Mouse (Mus musculus) MN1 (cell line): ENCODE data around the gene Esrra.
A peak's percentile ranks its signal among the peaks of the same experiment; 100 is the strongest.

ENCODE experiments used
- DNase-seq: peaks from one replicate; pipeline ENCODE4 v3.0.0-alpha.2; 2016; ENCODE audit warnings: low spot score

Esrra gene

DNA sequence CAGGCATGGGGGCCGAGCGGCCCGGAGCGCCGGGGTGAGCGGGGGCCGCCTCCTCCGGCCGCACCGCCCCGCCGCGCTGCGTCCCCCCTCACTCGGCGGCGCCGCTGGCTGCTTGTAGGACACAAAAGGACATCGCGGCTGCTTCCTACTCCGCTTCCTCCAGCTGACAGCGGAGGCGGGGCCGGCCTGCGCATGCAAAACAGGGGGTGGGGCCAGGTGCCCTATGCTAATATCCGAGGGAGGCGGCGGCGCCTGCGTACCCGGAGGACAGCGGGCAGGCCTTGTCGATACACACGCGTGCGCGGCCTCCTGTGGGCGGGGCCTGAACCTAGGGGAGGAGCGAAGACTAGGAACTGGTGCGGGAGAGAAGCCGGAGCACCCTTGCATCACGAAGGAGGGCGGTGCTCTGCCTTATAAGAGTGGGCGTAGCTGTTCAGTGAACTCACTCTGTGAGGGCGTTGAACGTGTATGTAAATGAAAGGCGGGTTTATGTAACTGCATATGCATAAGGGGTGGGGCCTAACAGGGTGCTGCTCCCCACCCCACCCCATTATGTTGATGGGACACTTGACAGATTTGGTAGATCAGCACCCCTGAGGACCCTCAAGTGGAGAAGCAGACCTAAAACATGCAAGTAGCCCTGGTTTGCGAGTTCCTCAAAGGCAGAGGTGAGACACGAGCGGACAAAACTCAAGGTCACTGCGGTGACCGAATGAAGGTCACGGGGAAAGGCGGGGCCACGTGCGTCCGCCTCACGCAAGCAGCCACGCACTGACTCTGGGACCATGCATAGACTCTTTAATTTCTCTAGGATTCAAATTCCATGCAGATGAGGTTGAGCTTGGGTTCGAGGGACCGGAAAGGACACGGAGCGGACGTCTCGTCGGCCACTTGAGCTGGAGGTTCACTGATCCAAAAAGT is at the start of gene Esrra:
Gene Esrra, minus strand, starts transcription at position 167 of the 921 bp plus-strand sequence.
- DNase-seq = peak; percentile 98

DNA sequence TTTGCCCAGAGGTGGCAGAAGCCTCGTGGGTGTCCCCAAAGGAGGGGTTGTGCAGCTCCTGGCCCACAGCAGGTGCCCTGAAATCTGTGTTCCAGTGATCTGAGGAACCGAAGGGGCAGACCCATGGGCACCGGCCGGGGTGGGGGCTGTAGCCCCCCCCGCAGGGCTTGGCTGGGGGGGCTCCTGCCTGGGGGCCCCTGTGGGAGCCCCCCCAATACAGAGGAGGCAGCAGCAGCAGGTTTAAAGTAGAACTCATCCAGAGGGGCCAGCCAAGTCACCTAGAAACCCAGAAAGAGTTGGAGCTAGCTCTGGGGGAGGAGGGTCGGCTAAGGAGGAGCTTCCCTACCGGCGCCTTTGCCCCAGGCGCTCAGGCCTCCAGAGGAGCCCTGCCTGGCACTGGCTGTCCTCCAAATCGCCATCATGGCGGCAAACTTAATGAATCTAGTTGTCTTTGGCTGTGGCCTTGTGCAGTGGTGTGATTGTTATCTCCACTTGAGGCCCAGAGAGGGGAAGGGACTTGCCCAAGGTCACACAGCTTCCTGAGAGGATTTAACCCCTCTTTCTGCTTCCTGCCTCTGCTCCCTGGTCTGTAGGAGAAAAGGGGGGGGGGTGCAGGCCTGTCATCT is 49.0 kb upstream of the Esrra start:
- peak; percentile 64 for DNase-seq

DNA sequence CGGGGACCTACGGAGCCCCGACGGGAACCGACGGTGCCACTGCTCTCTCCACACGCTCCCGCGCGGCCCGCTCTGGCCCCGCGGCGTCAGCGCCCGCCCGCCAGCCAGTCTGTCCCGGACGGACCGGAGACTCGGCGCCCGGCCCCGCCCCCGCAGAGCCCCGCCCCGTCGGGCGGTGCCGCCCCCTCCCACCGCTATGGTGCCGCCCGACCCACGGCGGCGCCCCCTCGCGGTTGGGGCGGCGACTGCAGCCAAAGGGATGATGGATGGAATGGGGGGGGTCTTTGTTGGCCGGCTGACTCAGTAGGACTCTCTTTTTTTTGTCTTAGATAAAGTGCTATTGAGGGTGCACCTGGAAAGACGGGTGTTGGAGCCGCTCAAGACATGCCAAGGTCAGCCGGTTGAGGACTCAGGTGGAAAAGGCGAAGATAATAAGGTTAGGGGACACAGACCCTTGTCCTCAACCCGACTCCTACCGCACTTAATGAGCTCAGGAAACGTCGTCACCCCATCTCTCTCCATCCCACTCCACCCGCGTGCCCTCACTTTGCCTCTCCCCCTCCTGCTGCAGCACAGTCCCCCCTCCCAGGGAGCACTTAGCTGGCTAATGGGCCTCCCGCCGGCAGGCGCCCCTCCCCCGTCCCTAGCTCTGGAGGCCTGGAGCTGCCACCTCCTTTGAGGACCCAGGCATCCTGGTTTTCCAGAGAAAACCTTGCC is 48.2 kb upstream of the Esrra start:
- DNase-seq = peak; percentile 76

DNA sequence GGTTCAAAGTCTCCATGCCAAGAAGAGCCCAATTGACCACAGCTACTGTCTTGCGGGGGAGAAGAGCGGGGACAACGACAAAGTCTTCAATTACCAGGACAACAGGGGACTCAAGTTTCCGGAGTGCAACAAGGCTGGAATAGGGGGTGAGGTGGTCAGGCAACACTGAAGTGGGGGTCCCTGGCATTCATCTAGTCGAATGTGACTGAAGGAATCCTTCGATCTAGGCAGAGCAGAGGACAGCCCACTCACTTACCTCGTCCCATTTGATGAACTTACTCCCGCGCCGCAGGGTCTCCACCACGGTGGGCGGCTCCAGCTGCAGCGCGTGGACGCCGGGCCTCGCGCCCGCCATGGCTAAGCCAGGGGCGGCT is 47.7 kb upstream of the Esrra start:
- DNase-seq = no peak

DNA sequence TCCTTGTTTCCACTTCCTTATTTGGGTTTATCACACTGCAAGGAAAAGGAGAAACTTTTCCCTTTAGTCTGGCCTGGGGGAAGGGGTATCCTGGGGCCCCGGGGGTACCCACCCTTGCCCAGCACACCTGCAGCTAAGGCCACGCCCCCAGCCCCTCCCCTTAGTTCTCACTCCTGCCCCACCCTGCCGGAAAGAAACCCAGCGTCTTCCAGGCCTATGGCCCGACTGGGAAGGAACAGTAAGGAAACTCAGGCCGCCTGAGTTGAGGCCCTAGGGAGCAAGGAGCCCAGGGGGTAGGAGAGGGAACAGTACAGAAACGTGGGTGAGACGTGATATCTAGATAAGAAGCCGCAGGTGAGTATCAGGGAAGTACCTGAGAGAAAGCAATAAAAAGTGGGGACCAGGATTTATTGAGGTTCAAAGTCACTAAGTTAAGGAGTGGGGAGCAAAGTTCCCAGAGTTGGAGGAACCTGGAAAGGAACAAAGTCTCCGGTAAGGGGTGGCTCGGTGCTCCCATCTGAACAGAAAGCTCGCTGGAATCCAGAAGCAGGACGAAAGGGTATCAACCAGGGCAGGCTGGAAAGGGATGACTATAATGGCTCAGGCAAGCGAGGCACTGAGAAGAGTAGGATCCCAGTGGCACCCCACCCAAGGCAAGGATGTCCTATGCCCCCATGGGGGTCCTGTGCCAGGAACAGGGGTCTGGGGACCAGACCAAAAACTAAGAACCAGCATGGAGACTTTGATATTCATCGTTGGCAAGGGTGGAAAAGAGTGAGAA is 47.1 kb upstream of the Esrra start:
- no peak for DNase-seq

DNA sequence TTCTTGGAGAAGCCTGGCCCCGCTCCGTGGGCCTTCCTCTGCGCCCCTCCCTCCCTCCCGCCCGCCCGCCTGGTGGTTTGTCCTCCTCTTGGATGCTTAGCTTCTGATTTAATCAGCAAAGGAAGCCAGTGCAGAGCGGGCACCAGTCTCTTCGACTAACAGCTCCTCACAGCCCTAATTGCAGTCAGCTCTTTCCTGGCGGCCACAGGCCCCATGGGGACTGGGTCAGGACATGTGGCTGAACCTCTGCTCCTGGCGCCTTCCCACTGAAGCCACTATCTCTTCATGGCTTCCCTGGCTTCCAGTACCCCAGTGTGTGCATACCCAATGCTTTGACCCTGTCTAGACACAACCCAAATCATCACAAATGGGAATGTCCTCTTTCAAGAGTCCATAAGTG is 34.8 kb upstream of the Esrra start:
- DNase-seq = peak; percentile 75

DNA sequence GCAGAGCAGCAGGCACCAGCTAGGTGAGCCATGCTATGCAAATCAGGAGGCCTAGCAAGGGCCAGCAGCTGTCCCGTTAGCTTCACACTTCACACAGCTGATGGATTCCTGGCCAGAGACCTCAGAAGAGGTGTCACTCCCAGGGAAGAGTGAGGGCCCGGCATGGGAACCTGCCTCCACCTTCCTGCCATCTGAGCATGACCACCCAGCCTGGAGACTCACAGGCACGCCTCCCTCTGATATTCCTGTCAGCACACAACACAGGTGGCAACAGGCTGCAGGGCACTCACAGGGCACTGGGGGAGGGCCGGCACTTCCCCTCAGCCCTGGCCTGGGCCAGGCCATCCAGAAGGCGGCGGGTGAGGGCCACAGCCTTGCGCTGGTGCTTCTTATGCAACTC is 33.8 kb upstream of the Esrra start:
- DNase-seq = no peak

DNA sequence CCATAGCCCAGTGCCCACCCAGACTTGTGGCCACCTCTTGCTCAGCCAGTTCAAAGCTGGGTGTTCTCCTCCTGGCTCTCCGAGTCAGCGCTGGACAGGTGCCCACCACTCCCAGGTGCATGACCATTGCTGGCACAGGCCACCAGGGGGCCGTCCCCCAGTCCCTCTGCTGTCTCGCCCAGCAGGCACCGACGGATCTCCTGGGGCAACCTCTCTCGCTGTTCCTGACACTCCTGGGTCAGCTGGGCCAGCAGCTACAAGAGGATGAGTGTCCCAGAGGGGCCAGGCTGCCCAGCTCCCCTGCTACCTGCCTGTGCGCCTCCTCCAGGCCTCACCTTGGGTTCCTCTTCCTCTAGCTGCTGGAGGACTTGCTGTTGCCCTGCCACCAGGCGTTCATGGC is 32.4 kb upstream of the Esrra start:
- DNase-seq = peak; percentile 47

DNA sequence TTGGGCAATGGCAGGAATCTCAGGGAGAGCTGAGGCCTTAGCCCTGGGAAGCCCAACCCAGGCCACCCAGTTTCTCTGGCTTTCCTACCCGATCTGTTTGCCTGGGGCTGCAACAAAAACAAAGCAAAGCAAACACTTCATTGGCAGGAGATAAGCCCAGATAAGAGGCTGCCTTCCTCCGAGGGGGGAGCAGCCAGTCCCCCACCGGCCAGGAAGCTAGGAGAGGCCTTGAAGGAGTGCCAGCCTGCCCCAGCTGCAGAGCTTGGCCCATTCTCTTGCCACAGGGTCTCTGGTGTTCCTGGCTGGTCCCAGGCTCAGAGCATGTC is 31.1 kb upstream of the Esrra start:
- DNase-seq = no peak

DNA sequence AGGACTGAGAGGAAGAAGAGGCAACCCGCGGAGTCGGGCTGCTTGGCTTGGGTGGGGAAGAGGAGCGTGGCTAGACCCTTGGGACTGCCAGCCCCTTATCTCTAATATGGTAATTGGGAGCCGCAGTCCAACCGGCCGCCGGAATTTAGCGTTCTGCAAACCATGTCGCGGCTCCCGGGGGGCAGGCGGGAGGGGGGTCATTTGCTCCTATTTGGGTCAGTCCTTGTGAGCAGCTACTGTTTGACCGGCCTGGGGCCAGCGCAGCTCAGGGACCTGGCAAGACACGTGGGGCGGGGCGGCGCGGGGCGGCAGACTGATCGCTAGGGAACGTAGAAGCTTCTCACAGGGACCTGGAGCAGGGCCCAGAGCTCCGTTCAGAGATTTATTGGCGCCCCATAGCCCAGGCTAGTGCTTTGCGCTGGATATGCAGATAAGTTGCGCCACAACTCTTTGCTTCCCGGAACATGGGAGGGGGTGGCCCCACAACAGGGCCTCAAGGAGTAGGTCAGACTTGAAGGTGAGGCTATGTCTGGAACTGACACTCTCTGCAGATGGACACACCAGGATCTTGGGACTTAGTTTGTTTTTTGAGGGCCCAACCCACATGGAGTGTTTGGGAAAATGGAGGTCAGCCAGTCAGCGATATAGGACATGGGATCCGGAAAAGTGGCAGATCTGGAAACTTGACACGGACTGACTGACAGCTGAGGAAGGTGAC is 30.5 kb upstream of the Esrra start:
- peak; percentile 74 for DNase-seq

DNA sequence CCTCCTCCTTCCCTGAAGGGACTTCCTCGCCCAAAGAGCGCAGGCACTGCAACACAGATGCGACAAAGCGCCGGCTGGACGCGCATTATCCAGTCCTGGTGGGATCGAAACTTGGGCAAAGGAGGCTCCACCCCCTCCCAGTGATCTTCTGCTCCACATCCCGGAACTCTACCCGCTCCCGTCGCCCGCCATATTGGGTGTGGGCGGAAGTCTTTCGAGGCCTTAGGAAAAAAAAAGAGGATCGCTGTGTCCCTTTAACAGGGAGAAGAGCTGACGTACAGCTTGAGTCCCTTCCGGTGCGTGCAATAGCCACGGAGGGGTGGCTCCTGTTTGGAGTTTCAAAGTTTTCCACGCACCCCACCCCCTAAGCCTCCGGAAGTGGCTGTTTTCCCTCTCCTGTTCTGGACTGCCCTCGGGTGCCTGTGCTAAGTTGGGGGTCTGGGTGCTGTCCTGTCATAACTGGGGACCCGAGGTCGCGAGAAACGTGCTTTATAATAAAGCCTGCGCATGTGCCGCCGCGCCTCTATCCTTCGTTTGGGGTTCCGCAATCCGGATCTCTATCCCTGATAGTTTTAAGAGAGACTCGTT is 29.9 kb upstream of the Esrra start:
- peak; percentile 92 for DNase-seq

DNA sequence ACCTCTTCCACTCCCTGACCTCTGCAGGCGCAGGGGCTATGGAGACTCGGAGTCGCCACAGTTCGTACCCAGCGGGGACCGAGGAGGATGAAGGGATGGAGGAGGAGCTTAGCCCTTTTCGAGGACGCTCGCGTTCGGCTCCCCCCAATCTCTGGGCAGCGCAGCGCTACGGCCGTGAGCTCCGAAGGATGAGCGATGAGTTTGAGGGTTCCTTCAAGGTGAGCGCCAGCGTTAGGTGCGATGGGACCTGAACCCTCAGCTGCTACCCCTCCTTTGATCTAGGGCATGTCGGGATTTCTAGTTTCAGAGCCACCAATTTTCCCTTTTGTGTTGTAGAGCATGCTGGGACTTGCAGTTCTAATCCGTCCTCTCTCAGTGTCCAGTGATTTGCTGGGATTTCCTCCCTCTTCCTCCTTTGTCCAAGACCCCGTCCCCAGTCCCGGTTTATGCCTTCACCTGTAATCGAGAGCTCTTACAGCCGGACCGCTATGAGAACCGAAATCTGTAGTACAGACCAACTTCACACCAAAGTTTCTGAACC is 29.1 kb upstream of the Esrra start:
- peak; percentile 25 for DNase-seq

DNA sequence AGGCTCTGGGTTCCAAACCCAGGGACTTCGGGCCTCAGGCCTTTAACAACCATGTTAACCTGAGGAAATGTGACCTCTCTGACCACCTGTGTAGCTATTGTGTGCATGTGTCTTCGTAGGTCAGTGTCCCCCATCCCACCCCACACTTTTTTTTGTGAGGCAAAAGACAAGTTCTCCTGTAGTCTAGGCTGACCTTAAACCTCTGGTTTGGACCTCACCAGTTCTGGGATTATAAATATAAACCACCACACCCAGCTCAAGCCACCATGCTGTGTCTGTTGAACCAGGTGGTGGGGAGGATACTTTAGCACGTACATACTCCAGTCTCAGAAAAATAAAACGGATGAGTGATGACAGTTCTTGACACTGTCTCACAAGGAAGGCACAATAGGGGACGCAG is 28.3 kb upstream of the Esrra start:
- no peak for DNase-seq

DNA sequence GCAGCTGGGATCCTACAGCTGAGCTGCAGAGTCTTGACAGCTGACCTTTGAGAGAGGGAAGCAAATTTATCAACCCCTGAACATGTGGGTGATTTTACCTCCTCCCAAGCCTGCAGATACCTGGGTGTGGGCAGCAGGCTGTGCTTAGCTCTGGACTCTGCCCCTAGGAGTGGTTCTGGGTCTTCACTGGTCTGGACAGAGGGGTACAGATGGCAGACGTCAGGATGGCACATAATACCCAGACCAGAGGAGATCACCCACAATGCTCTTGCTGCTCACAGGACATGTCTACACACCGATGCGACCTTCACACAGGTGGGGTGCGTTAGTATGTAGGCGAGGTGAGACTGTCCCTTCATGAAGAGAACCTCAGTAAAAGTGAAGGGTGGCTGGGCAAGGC is 27.9 kb upstream of the Esrra start:
- DNase-seq = no peak

DNA sequence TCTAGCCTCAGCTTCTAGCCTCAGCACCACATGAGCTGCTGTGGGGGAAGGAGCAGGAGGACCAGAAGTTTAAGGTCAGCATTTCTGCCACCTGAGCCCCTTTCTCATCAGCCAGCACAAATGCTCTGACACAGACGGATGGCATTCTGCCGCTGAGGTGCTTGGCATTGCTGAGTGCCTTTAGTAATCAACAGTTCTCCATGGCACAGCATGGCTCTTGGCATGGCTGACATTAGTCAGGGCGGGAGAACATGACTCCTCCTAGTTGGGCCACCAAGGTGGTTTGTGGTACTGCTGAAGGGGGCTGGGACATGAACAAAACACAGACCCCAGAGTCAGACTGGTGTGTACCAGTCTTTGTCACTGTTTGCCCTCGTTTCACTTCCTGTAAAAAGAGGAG is 26.6 kb upstream of the Esrra start:
- no peak for DNase-seq

DNA sequence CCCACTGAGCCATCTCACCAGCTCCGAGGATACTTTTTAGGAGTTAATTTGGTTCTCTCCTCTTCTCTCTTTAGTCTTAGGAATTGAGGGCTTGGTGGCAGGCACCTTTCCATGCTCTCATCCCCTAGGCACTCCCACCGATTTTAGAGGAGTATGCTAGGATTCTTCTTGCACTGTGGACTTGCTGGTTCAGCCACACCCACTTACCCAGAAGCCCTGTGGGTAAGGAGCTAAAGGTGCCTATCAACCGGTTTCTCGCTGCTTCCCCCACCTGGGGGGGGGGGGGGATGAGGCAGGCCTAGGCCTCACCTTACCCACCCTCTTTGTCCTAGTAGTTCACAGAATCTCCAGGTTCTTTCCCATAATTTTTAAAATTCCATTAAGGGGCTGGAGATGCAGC is 26.1 kb upstream of the Esrra start:
- no peak for DNase-seq

DNA sequence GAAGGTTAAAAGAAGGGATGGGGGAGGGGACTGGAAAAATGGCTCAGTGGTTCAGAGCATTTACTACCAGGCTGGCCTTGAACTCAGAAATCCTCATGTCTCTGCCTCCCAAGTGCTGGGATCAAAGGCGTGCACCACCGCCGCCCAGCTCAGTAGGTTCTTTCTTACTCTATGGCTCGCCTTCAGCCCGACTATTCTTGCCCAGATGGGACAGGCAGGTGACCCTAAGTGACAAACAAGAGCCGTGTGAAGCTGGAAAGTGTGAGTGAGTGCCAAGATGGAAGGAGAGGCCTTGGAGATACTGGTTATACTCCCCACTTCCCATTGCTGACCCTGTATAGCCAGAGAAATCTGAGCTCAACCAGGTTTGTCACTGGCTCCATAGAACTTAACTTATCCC is 22.1 kb upstream of the Esrra start:
- DNase-seq = no peak

DNA sequence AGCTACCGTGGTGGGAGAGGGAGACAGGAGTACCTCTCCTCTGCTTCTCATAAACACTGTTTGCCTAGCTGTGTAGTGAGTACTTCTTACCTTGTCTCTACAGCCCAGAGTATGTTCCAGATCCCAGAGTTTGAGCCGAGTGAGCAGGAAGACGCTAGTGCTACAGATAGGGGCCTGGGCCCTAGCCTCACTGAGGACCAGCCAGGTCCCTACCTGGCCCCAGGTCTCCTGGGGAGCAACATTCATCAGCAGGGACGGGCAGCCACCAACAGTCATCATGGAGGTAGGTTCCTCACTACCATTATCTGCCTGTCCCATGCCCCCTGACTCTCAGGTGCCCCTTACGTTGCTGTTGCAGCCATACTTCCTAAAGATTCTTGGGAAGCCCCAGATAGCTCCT is 21.2 kb upstream of the Esrra start:
- DNase-seq = no peak

DNA sequence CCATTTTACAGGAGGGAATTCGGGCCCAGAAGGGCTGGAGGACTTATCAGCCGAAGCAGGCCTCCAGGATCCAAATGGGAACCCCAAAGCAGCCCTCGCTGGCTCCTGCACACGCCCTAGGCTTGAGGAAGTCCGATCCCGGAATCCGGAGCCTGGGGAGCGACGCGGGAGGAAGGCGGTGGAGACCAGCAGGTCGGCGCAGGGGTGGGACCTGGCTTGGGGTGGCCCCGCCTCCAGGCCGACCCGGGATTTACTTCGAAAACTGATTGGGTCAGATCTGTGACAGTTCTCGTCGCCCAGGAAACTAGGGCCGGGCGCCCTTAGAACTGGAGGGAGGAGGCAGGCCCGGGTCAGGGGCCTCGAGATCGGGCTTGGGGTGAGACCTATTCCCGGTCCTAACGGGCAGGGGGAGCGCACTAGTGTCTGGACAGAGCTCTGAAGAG is 20.7 kb upstream of the Esrra start, which contains the start of gene Gpr137:
Gene Gpr137, minus strand, starts transcription at position 232 of the 443 bp plus-strand sequence.
- peak; percentile 89 for DNase-seq

DNA sequence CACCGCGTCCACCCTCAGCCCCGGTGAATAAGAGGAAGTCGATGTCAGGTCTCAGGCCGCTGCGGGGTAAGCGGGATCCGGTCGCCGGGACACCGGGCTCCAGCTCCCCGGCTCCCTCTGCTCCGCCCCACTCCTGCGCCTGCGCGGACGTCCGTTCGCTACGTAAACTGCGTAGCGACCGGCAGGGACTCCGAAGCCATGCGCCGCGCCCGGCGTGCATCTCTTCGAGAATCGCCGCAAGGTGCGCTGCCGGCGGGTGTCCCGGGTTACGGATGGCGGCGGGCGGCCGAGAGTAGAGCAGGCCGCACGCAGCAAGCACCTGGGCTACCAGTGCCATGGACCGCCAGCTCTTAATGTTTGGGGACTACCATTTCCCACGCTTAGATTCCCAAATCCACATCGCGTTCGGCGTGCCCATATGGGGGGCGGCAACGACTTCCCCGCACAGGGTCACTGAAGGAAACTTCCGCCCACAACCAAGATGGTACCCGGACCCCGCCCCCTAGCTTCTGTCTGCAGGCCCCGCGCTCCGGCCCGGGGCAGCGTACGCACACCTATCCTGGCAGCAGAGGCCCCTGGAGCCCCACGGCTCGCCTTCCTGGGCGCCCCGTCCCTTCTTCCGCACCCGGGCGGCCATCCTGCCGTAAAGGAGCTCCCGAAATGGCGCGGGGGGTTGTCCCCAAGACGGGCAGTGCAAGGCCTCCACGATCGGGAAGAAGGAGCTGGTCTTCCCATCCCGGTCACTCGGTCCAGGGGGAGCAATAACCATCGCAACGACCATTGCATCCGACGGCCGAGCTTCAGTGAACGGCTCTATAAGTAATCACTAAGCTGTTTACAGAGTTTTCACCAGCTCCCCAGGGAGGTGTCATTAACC is 20.0 kb upstream of the Esrra start, which contains the start of gene Bad:
Gene Bad, plus strand, starts transcription at position 490 of the 877 bp plus-strand sequence.
- DNase-seq = peak; percentile 89
